Mouse (Mus musculus) G1E (cell line): ENCODE results near the gene Des. TPM values are rescaled to one million over a fixed set of nuclear protein-coding genes. Genes with fewer than 3 reads are reported as not detected.

Experiments
- ATAC-seq: 2 replicates; pipeline ENCODE4 v1.8.0; 2016; ENCODE audit warnings: mild to moderate bottlenecking; ENCODE audit not compliant: insufficient number of reproducible peaks, poor library complexity, low FRiP score, severe bottlenecking; ENCODE audit errors: extremely low read depth
- DNase-seq: peaks from one replicate; pipeline ENCODE4 v3.0.0; 2012; ENCODE audit warnings: low spot score
- H3K27me3 ChIP-seq: 2 replicates; pipeline ENCODE4 v1.6.1; 2012; ENCODE audit warnings: mild to moderate bottlenecking, low read length, inconsistent platforms; ENCODE audit not compliant: insufficient read depth
- H3K36me3 ChIP-seq: replicated peaks from 2 replicates; pipeline ENCODE3; 2012; ENCODE audit warnings: mild to moderate bottlenecking, inconsistent platforms
- H3K4me1 ChIP-seq: 2 replicates; pipeline ENCODE4 v1.6.1; 2012; ENCODE audit warnings: low read depth, low read length, inconsistent platforms, mixed read lengths; ENCODE audit not compliant: insufficient read depth
- H3K4me3 ChIP-seq: 2 replicates; pipeline ENCODE4 v1.5.1; 2012; ENCODE audit warnings: low read depth, mild to moderate bottlenecking, inconsistent platforms, low read length, moderate library complexity, mixed read lengths
- H3K9me3 ChIP-seq: replicated peaks from 2 replicates; pipeline ENCODE4 v1.6.1; 2012; ENCODE audit warnings: inconsistent platforms
- CTCF ChIP-seq: IDR thresholded peaks from 2 replicates; pipeline ENCODE4 v1.5.1; 2012; ENCODE audit warnings: low read depth, low read length, inconsistent platforms, mixed read lengths
- GATA1 ChIP-seq: IDR thresholded peaks from 2 replicates; pipeline ENCODE4 v1.6.1; 2012; ENCODE audit warnings: borderline replicate concordance, low read length, inconsistent platforms, mixed read lengths
- GATA2 ChIP-seq: IDR thresholded peaks from 2 replicates; pipeline ENCODE4 v1.6.1; 2012; ENCODE audit warnings: low read depth, low read length, inconsistent platforms, borderline replicate concordance
- POLR2AphosphoS5 ChIP-seq: IDR thresholded peaks from 2 replicates; pipeline ENCODE4 v1.6.1; 2012; ENCODE audit warnings: low read depth, low read length, inconsistent platforms; ENCODE audit not compliant: insufficient replicate concordance
- TAL1 ChIP-seq: conservative IDR thresholded peaks from 2 replicates; pipeline ENCODE4 v1.6.1; 2012; ENCODE audit warnings: low read depth, low read length, inconsistent platforms, mixed read lengths
- polyA plus RNA-seq: library from polyadenylated mRNA; stranded (reverse); fragments of >175 nt; gene quantifications from 2 replicates; pipeline ENCODE4 v1.2.3, GENCODE M21; 2012
- total RNA-seq, 2 experiments: library from RNA; stranded (forward) in 1 of 2; stranded (reverse) in 1 of 2; fragments of 200-1000 nt in 1 of 2; fragments of >200 nt in 1 of 2; fragmentation: Nextera tagmentation in 1 of 2; gene quantifications; 2 replicates each; pipeline ENCODE4 v1.2.3; 2014 to 2017

Gene Des
- total and polyA plus RNA-seq, 3 experiments = 5.6 to 13.8 (median 12.9) TPM

GRCm38 (mm10) chr1:75408210-75408609, 48.1 kb downstream of the Des start:
- Histone ChIP-seq H3K4me1 (no peaks in the 10 kb centered on the region), H3K27me3 (peaks cover 63% of the 10 kb centered on the region), H3K9me3 (no peaks in the 10 kb centered on the region), H3K36me3 (no peaks in the 10 kb centered on the region), H3K4me3 (no peak overlapping the region)
- ATAC-seq = no peak
- TF ChIP-seq GATA2 (no peak), TAL1 (no peak), POLR2AphosphoS5 (no peak), GATA1 (no peak), CTCF (no peak)
- no peak for DNase-seq

- Histone ChIP-seq H3K9me3 (no peaks in the 10 kb centered on the region), H3K27me3 (peaks cover 60% of the 10 kb centered on the region), H3K4me3 (no peak overlapping the region), H3K36me3 (no peaks in the 10 kb centered on the region), H3K4me1 (0 out of 2 replicates have a peak, but pooled peaks cover 5% of the 10 kb centered on the region)
- DNase-seq = no peak
- TF ChIP-seq GATA2 (no peak), GATA1 (no peak), POLR2AphosphoS5 (no peak), TAL1 (no peak), CTCF (no peak)
- no peak for ATAC-seq
Observed at GRCm38 (mm10) chr1:75409950-75410349, 49.8 kb downstream of the Des start.

DNA sequence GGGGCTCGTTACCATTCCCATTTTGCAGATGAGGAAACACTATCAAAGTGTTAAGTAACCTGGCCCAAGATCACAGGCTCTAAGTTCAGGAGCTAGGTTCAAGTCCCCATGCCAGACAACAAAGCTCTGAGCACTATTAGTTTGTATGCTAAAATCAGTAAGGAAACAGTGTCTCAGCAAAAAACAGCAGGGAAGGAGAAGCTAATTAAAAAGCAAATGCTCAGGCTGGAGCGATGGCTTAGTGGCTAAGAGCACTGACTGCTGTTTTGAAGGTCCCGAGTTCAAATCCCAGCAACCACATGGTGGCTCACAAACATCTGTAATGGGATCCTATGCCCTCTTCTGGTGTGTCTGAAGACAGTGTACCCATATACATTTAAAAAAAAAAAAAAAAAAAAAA, 52.1 kb downstream of the Des start:
- TF ChIP-seq GATA1 = no peak
- no peak for TF ChIP-seq POLR2AphosphoS5
- TF ChIP-seq TAL1 = no peak
- TF ChIP-seq CTCF = no peak
- no peak for TF ChIP-seq GATA2
- H3K9me3 ChIP-seq = no peaks in the 10 kb centered on the region
- H3K27me3 ChIP-seq = peaks cover 55% of the 10 kb centered on the region
- ATAC-seq (no peak), DNase-seq (no peak)
- no peak overlapping the region for H3K4me3 ChIP-seq
- 0 out of 2 replicates have a peak, but pooled peaks cover 5% of the 10 kb centered on the region for H3K4me1 ChIP-seq
- H3K36me3 ChIP-seq = no peaks in the 10 kb centered on the region

GRCm38 (mm10) chr1:75413749-75414148, 53.6 kb downstream of the Des start:
- H3K4me1 ChIP-seq = 0 out of 2 replicates have a peak, but pooled peaks cover 5% of the 10 kb centered on the region
- DNase-seq (peak; percentile 66), ATAC-seq (no peak)
- no peak overlapping the region for H3K4me3 ChIP-seq
- H3K27me3 ChIP-seq = peaks cover 62% of the 10 kb centered on the region
- H3K36me3 ChIP-seq = no peaks in the 10 kb centered on the region
- H3K9me3 ChIP-seq = no peaks in the 10 kb centered on the region
- no peak for TF ChIP-seq GATA2
- peak; percentile 65 for TF ChIP-seq CTCF

Other genes starting within 250 kb of the Des start
Only the 20 nearest of the 25 such genes appear.
- gene Abcb6, start 179.9 kb upstream of the Des start, total RNA-seq (2014; fragmentation: Nextera tagmentation) = 19.5 and 132 TPM in 2 replicates
- 25.0 and 28.1 TPM in 2 replicates for gene Abcb6, start 179.9 kb upstream of the Des start, total RNA-seq (2017)
- gene Abcb6, start 179.9 kb upstream of the Des start, polyA plus RNA-seq = 5.4 and 9.5 TPM in 2 replicates
- 47.5 and 50.4 TPM in 2 replicates for gene Ankzf1, start 168.2 kb upstream of the Des start, total RNA-seq (2014; fragmentation: Nextera tagmentation)
- gene Ankzf1, start 168.2 kb upstream of the Des start, total RNA-seq (2017) = 57.4 and 69.3 TPM in 2 replicates
- 17.0 and 22.9 TPM in 2 replicates for gene Ankzf1, start 168.2 kb upstream of the Des start, polyA plus RNA-seq
- 40.0 and 46.2 TPM in 2 replicates for gene Atg9a, start 168.1 kb upstream of the Des start, total RNA-seq (2014; fragmentation: Nextera tagmentation)
- gene Atg9a, start 168.1 kb upstream of the Des start, total RNA-seq (2017) = 16.2 and 16.3 TPM in 2 replicates
- gene Atg9a, start 168.1 kb upstream of the Des start, polyA plus RNA-seq = 34.2 and 47.5 TPM in 2 replicates
- gene Glb1l, start 149.5 kb upstream of the Des start, total RNA-seq (2014; fragmentation: Nextera tagmentation) = 10.1 and 19.2 TPM in 2 replicates
- gene Glb1l, start 149.5 kb upstream of the Des start, total RNA-seq (2017) = 11.0 and 12.5 TPM in 2 replicates
- gene Glb1l, start 149.5 kb upstream of the Des start, polyA plus RNA-seq = 0.29 and 0.83 TPM in 2 replicates
- gene Stk16, start 149.5 kb upstream of the Des start, total RNA-seq (2014; fragmentation: Nextera tagmentation) = 59.4 and 78.2 TPM in 2 replicates
- gene Stk16, start 149.5 kb upstream of the Des start, total RNA-seq (2017) = 70.7 and 72.6 TPM in 2 replicates
- gene Stk16, start 149.5 kb upstream of the Des start, polyA plus RNA-seq = 114 and 133 TPM in 2 replicates
- 201 and 287 TPM in 2 replicates for gene Tuba4a, start 140.5 kb upstream of the Des start, total RNA-seq (2014; fragmentation: Nextera tagmentation)
- gene Tuba4a, start 140.5 kb upstream of the Des start, total RNA-seq (2017) = 156 and 175 TPM in 2 replicates
- gene Tuba4a, start 140.5 kb upstream of the Des start, polyA plus RNA-seq = 38.6 and 61.0 TPM in 2 replicates
- not detected in 2 replicates for gene A630095N17Rik, start 128.2 kb upstream of the Des start, total RNA-seq (2014; fragmentation: Nextera tagmentation)
- not detected in 2 replicates for gene A630095N17Rik, start 128.2 kb upstream of the Des start, total RNA-seq (2017)
- not detected in 2 replicates for gene A630095N17Rik, start 128.2 kb upstream of the Des start, polyA plus RNA-seq
- 15.4 and 63.3 TPM in 2 replicates for gene Dnajb2, start 123.9 kb upstream of the Des start, total RNA-seq (2014; fragmentation: Nextera tagmentation)
- 13.9 and 15.6 TPM in 2 replicates for gene Dnajb2, start 123.9 kb upstream of the Des start, total RNA-seq (2017)
- gene Dnajb2, start 123.9 kb upstream of the Des start, polyA plus RNA-seq = 9.1 and 11.1 TPM in 2 replicates
- gene Ptprn, start 95.8 kb upstream of the Des start, total RNA-seq (2014; fragmentation: Nextera tagmentation) = not detected in 2 replicates
- gene Ptprn, start 95.8 kb upstream of the Des start, total RNA-seq (2017) = 0.11 TPM in 1 of 2 replicates, not detected in the other
- gene Ptprn, start 95.8 kb upstream of the Des start, polyA plus RNA-seq = 0.03 and 0.08 TPM in 2 replicates
- not detected in 2 replicates for gene Resp18, start 81.9 kb upstream of the Des start, total RNA-seq (2014; fragmentation: Nextera tagmentation)
- gene Resp18, start 81.9 kb upstream of the Des start, total RNA-seq (2017) = not detected in 2 replicates
- not detected in 2 replicates for gene Resp18, start 81.9 kb upstream of the Des start, polyA plus RNA-seq
- gene Dnpep, start 42.3 kb upstream of the Des start, total RNA-seq (2014; fragmentation: Nextera tagmentation) = 56.3 and 73.7 TPM in 2 replicates
- 38.7 and 47.2 TPM in 2 replicates for gene Dnpep, start 42.3 kb upstream of the Des start, total RNA-seq (2017)
- gene Dnpep, start 42.3 kb upstream of the Des start, polyA plus RNA-seq = 69.4 and 79.0 TPM in 2 replicates
- 1.9 and 7.7 TPM in 2 replicates for gene Speg, start 15.0 kb downstream of the Des start, total RNA-seq (2014; fragmentation: Nextera tagmentation)
- 1.9 and 2.3 TPM in 2 replicates for gene Speg, start 15.0 kb downstream of the Des start, total RNA-seq (2017)
- gene Speg, start 15.0 kb downstream of the Des start, polyA plus RNA-seq = 10.3 and 12.6 TPM in 2 replicates
- 179 and 182 TPM in 2 replicates for gene Gmppa, start 75.6 kb downstream of the Des start, total RNA-seq (2014; fragmentation: Nextera tagmentation)
- gene Gmppa, start 75.6 kb downstream of the Des start, total RNA-seq (2017) = 178 and 183 TPM in 2 replicates
- 328 and 349 TPM in 2 replicates for gene Gmppa, start 75.6 kb downstream of the Des start, polyA plus RNA-seq
- 1.1 and 2.9 TPM in 2 replicates for gene Asic4, start 90.1 kb downstream of the Des start, total RNA-seq (2014; fragmentation: Nextera tagmentation)
- 1.7 and 2.6 TPM in 2 replicates for gene Asic4, start 90.1 kb downstream of the Des start, total RNA-seq (2017)
- 8.7 and 8.8 TPM in 2 replicates for gene Asic4, start 90.1 kb downstream of the Des start, polyA plus RNA-seq
- 19.9 and 23.6 TPM in 2 replicates for gene Chpf, start 119.0 kb downstream of the Des start, total RNA-seq (2014; fragmentation: Nextera tagmentation)
- gene Chpf, start 119.0 kb downstream of the Des start, total RNA-seq (2017) = 12.0 and 16.6 TPM in 2 replicates
- 119 and 121 TPM in 2 replicates for gene Chpf, start 119.0 kb downstream of the Des start, polyA plus RNA-seq
- gene Tmem198, start 119.2 kb downstream of the Des start, total RNA-seq (2014; fragmentation: Nextera tagmentation) = 0.30 TPM in 1 of 2 replicates, not detected in the other
- gene Tmem198, start 119.2 kb downstream of the Des start, total RNA-seq (2017) = 0.76 and 1.1 TPM in 2 replicates
- 4.0 and 4.8 TPM in 2 replicates for gene Tmem198, start 119.2 kb downstream of the Des start, polyA plus RNA-seq
- not detected in 2 replicates for gene Obsl1, start 146.1 kb downstream of the Des start, total RNA-seq (2014; fragmentation: Nextera tagmentation)
- gene Obsl1, start 146.1 kb downstream of the Des start, total RNA-seq (2017) = 0.05 and 0.17 TPM in 2 replicates
- not detected in 2 replicates for gene Obsl1, start 146.1 kb downstream of the Des start, polyA plus RNA-seq
- not detected in 2 replicates for gene Inha, start 146.7 kb downstream of the Des start, total RNA-seq (2014; fragmentation: Nextera tagmentation)
- not detected in 2 replicates for gene Inha, start 146.7 kb downstream of the Des start, total RNA-seq (2017)
- not detected in 2 replicates for gene Inha, start 146.7 kb downstream of the Des start, polyA plus RNA-seq
- 25.2 and 35.2 TPM in 2 replicates for gene Stk11ip, start 161.2 kb downstream of the Des start, total RNA-seq (2014; fragmentation: Nextera tagmentation)
- gene Stk11ip, start 161.2 kb downstream of the Des start, total RNA-seq (2017) = 30.0 and 35.3 TPM in 2 replicates
- gene Stk11ip, start 161.2 kb downstream of the Des start, polyA plus RNA-seq = 201 and 251 TPM in 2 replicates
- gene Slc4a3, start 185.9 kb downstream of the Des start, total RNA-seq (2014; fragmentation: Nextera tagmentation) = not detected in 2 replicates
- gene Slc4a3, start 185.9 kb downstream of the Des start, total RNA-seq (2017) = 0.05 and 0.23 TPM in 2 replicates
- not detected in 2 replicates for gene Slc4a3, start 185.9 kb downstream of the Des start, polyA plus RNA-seq